Mouse (Mus musculus) CH12.LX (cell line): Measurements from ENCODE around the gene Pde1a.

Experiments
- CHD2 ChIP-seq: IDR thresholded peaks from 2 replicates; pipeline ENCODE4 v1.6.1; 2011; ENCODE audit warnings: low read length, improper control_type of control experiment
- EP300 ChIP-seq: IDR thresholded peaks from 2 replicates; pipeline ENCODE4 v1.6.1; 2011; ENCODE audit warnings: low read length, improper control_type of control experiment
- HCFC1 ChIP-seq: IDR thresholded peaks from 2 replicates; pipeline ENCODE4 v1.6.1; 2012; ENCODE audit warnings: low read depth, mild to moderate bottlenecking, inconsistent platforms, low read length, improper control_type of control experiment
- MYC ChIP-seq: IDR thresholded peaks from 2 replicates; pipeline ENCODE4 v1.6.1; 2011; ENCODE audit warnings: low read depth, mild to moderate bottlenecking, improper control_type of control experiment, low read length

DNA sequence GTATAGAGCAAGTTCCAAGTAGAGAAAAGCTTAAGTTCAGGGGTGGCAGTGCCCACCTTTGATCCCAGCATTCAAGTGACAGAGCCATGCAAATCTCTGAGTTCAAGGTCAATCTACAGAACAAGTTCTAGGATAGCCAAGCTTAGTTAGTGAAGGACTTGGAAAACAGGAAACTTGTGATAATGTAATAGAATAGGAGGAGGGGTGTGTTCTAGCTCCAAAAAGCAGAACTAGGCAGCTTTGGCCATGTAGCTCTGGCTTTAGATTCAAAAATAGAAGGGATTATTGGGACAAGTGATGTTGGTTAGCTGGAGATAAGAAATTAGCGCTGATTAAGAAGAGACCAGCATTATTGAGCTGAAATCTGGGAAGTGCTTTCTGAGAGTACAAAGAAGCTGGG lies 272.4 kb downstream of the Pde1a start:
- TF ChIP-seq MYC (no peak), HCFC1 (no peak), EP300 (no peak), CHD2 (no peak)
